Mouse (Mus musculus) heart, embryonic 13.5 days (tissue): ENCODE measurements around the gene Chrm4. TPM values are rescaled to one million over a fixed set of nuclear protein-coding genes. Genes with fewer than 3 reads are reported as not detected.
A peak's percentile ranks its signal among the peaks of the same experiment; 100 is the strongest.

Experiments used
- ATAC-seq: fragments of 200-750 bp; cut with Nextera tagmentation; 2 replicates; pipeline ENCODE4 v1.8.0; 2017; ENCODE audit warnings: moderate TSS enrichment; ENCODE audit not compliant: insufficient number of reproducible peaks, low FRiP score, low TSS enrichment; ENCODE audit errors: extremely low read depth
- H3K27ac ChIP-seq: fragments of 300-500 bp; sonication (generic); replicated peaks from 2 replicates; pipeline ENCODE4 v1.5.1; 2015; ENCODE audit warnings: moderate library complexity, mild to moderate bottlenecking, inconsistent platforms
- H3K27me3 ChIP-seq: fragments of 300-500 bp; sonication (generic); replicated peaks from 2 replicates; pipeline ENCODE4 v1.6.1; 2015; ENCODE audit warnings: mild to moderate bottlenecking, inconsistent platforms
- H3K36me3 ChIP-seq: fragments of 300-500 bp; sonication (generic); 2 replicates; pipeline ENCODE4 v1.6.1; 2015; ENCODE audit warnings: mild to moderate bottlenecking, inconsistent platforms
- H3K4me1 ChIP-seq: fragments of 300-500 bp; sonication (generic); 2 replicates; pipeline ENCODE4 v1.6.1; 2015; ENCODE audit warnings: inconsistent platforms
- H3K4me2 ChIP-seq: fragments of 300-500 bp; sonication (generic); 2 replicates; pipeline ENCODE4 v1.6.1; 2015; ENCODE audit warnings: inconsistent platforms, mild to moderate bottlenecking, moderate library complexity
- H3K4me3 ChIP-seq: fragments of 300-500 bp; sonication (generic); 2 replicates; pipeline ENCODE4 v1.5.1; 2015; ENCODE audit warnings: moderate library complexity, mild to moderate bottlenecking, inconsistent platforms
- H3K9ac ChIP-seq: fragments of 300-500 bp; sonication (generic); 2 replicates; pipeline ENCODE4 v1.6.1; 2015; ENCODE audit warnings: inconsistent platforms, mild to moderate bottlenecking, moderate library complexity
- H3K9me3 ChIP-seq: fragments of 300-500 bp; sonication (generic); 2 replicates; pipeline ENCODE4 v1.6.1; 2016; ENCODE audit warnings: inconsistent platforms
- WGBS: fragments of 180-500 bp; shearing (Covaris S2); methylation state at CpG from one replicate; pipeline ENCODE4 v1.1.7; 2015; ENCODE audit warnings: mixed read lengths; 5-methylcytosine and 5-hydroxymethylcytosine counted together
- polyA plus RNA-seq: library from polyadenylated mRNA; unstranded; fragments of >200 nt; fragmentation: Nextera tagmentation; extraction: Ambion mirVana; gene quantifications from 2 replicates; pipeline ENCODE4 v1.2.1, GENCODE M21; 2015

The Chrm4 gene
- polyA plus RNA-seq, 1 experiment from 2014 or later, result not detected

DNA sequence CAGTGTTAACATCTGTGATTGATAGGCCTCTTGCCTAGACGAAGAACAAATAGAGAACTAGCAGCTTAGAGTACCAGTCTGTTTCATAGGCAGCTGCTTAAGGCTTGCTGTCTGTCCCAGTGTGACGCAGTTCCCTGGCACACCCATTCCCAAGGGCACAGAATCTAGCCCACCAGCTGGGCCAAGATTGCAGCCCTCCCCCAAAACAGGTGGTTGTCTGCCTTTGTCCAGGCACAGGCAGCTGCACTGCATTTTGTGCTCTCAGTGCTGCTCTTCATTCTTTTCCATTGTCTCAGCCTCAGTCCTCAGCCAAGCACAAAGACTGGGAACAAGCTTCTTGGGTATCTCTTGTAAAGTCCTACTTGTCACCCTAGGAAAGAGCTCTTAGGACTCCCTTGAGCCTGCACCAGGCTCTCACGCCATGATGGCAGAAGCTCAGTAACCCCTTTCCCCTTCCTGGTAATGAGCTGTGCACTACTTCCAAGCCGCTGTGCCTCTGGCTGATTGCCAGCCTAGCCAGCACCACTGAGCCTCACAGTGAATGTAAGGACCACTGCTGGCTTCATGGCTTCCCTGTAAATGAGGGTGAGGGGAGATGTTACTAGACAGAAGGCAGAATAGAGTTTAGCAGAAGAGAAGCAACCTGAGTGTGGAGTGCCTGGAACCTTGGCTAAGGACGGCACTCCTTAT, 22.3 kb upstream of the Chrm4 start:
- Histone ChIP-seq H3K36me3 (peaks cover 44% of the 10 kb centered on the region), H3K4me1 (0 out of 2 replicates have a peak, but pooled peaks cover 4% of the 10 kb centered on the region), H3K9me3 (no peaks in the 10 kb centered on the region), H3K4me3 (no peak overlapping the region), H3K4me2 (no peak overlapping the region), H3K27ac (no peak overlapping the region), H3K9ac (no peak overlapping the region), H3K27me3 (no peaks in the 10 kb centered on the region)
- no peak for ATAC-seq
- 76% methylated on average over 5 of the region's 5 CpGs for WGBS

DNA sequence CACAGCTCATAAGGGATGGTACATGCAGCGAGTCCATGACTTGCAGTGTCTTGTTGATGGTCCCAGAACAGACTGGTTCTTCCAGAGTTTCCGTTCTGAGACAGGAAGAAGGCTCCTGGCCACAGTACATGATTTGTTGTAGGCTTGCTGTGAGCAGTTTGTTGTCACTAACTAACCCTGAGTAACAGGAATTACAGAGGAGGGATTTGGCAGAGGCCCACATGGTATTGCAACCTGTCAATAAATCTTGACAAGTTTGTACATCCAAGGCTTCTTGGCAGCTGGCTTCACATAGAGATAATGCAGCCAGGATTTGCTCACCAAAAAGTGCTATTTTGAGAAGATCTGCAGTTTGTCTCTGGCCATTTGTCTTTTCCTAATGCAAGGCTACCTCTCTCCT, 20.9 kb upstream of the Chrm4 start:
- ATAC-seq, result no peak
- Histone ChIP-seq H3K9me3 (no peaks in the 10 kb centered on the region), H3K27ac (no peak overlapping the region), H3K27me3 (no peaks in the 10 kb centered on the region), H3K9ac (no peak overlapping the region), H3K4me3 (no peak overlapping the region), H3K4me2 (no peak overlapping the region), H3K36me3 (peaks cover 49% of the 10 kb centered on the region), H3K4me1 (0 out of 2 replicates have a peak, but pooled peaks cover 4% of the 10 kb centered on the region)
- 82% methylated on average over 2 of the region's 2 CpGs for WGBS

DNA sequence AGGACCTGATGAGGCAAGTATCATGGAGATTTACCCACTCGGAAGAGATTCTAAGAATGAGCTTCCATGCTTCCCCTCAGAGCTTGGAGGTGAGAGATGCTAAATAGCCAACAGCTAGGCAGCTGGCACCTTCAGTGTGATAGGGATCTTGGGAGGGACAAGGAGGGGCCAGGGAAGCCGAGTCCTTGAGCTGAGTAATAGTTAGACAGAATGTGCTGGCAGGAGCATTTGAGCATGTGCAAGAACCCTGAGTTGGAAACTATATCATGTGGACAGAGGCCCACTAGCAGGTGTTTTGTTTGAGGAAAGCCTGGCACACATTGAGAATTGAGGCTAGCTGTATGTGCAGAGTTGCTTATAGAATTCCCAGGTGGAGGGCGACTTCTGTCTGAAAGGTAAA, 14.4 kb upstream of the Chrm4 start:
- no peaks in the 10 kb centered on the region for H3K27me3 ChIP-seq
- H3K36me3 ChIP-seq, result peaks cover 90% of the 10 kb centered on the region
- H3K9me3 ChIP-seq, result no peaks in the 10 kb centered on the region
- no peak overlapping the region for H3K4me2 ChIP-seq
- H3K9ac ChIP-seq, result no peak overlapping the region
- WGBS, result 56% methylated on average over 3 of the region's 3 CpGs
- ATAC-seq, result no peak
- no peak overlapping the region for H3K4me3 ChIP-seq
- no peak overlapping the region for H3K27ac ChIP-seq
- H3K4me1 ChIP-seq, result no peaks in the 10 kb centered on the region

DNA sequence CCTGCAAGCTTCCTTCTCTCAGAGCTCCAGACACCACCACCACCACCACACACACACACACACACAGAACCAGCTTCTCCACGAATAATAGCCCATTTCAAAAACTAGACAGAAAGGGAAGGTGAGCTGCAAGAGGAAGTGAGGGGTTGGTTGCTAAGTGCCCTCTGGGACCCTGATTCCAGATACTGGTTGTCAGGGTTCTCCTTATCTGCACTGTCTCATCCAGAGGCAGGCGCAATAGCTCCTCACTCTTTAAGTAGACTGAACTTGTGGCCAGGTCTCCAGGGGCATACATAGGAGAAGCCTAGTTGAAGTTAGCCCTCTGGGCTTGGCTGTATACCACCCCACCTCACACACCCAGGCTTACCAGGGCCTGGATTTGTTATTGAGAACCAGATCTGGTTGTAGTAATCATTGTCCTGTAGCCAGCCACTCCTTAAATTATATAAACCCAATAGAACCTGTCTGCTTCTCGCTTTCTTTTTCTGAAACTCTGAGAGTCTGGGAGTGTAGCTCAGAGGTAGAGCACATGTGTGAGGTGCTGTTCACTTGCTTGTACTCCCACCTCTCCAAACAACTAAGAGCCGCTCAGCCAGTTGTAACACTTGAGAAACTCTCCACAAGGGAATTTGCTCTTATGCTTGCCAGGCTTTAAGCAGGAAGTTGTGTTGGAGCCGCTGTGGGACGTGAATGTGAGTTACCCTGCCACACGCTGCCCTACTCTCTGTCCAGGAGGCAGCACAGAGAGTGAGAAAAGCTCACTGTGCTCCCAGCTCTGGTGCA, 13.5 kb upstream of the Chrm4 start:
- Histone ChIP-seq H3K36me3 (peaks cover 93% of the 10 kb centered on the region), H3K27ac (no peak overlapping the region), H3K4me3 (no peak overlapping the region), H3K9ac (no peak overlapping the region), H3K27me3 (no peaks in the 10 kb centered on the region), H3K4me1 (no peaks in the 10 kb centered on the region), H3K4me2 (no peak overlapping the region), H3K9me3 (no peaks in the 10 kb centered on the region)
- ATAC-seq, result no peak
- WGBS, result 70% methylated on average over 7 of the region's 7 CpGs

DNA sequence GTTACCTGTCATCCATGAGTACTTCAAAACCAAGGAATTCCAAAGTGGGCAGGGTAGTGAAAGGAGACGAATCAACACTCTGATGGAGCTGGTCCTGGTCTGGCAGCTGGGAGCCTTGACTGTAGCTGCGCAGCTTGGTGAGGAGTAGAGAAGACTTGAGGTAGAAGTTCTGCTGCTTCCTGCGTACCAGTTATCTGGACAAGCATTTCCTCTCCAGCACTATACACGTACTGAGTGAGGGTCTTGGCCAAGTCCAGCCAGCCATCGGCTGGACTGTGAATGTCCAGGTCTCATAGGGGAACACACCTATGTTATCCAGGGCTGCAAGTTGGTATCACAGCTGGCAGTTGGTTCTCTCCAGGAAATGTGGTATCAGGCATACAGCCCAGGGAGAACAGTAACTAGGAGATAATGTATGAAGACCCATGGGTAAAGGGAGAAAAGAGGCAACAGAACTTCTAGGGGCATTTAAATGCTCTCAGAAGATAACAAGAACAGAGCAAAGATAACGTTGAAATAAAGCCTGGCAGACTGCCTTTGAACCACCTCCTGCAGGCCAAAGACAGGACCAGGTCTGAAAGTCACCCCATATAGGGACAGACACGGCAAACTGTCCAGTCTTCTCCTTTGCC, 10.6 kb upstream of the Chrm4 start:
- H3K9me3 ChIP-seq, result no peaks in the 10 kb centered on the region
- H3K27ac ChIP-seq, result no peak overlapping the region
- 64% methylated on average over 7 of the region's 7 CpGs for WGBS
- no peak overlapping the region for H3K9ac ChIP-seq
- H3K27me3 ChIP-seq, result peaks cover 21% of the 10 kb centered on the region
- ATAC-seq, result no peak
- H3K4me2 ChIP-seq, result no peak overlapping the region
- H3K4me1 ChIP-seq, result peaks cover 6% of the 10 kb centered on the region
- H3K36me3 ChIP-seq, result peaks cover 74% of the 10 kb centered on the region
- H3K4me3 ChIP-seq, result no peak overlapping the region

DNA sequence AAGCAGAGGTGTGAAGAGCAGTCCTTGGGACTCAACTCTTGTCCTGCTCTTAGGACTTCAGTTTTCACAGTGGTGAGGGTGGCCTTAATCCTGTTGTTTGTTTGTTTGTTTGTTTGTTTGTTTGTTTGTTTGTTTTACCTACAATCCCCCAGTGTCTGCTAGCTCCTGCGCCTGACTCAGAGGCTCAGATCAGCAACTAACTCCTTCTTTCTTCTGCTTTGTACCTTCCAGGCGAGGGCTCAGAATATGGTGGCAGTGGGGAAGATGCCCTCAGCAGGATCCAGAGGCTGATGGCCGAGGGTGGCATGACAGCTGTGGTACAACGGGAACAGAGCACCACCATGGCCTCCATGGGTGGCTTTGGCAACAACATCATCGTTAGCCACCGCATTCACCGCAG, 10.0 kb upstream of the Chrm4 start:
- no peak overlapping the region for H3K4me3 ChIP-seq
- no peaks in the 10 kb centered on the region for H3K9me3 ChIP-seq
- ATAC-seq, result no peak
- H3K4me2 ChIP-seq, result no peak overlapping the region
- H3K4me1 ChIP-seq, result peaks cover 13% of the 10 kb centered on the region
- H3K27ac ChIP-seq, result no peak overlapping the region
- peaks cover 68% of the 10 kb centered on the region for H3K36me3 ChIP-seq
- 94% methylated on average over 7 of the region's 7 CpGs for WGBS
- no peak overlapping the region for H3K9ac ChIP-seq
- peaks cover 27% of the 10 kb centered on the region for H3K27me3 ChIP-seq

DNA sequence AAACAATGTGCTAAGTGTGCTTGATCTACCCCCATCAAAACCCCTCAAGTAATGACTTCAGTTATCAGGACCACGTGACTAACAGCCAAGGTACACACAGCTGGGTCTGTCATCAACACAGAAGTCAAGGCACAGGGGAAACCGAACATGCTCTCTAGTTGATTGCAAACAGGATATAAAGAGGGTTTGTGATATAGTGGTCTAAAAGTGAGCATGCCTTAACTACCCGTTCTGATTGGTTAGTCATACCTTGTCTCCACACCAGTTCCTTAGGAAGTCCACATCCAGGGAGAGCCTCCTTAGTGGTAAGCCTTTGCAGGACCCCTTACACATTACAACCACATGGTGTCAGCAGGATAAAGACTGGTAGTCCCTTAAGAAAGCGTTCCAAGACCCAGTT, 6.9 kb upstream of the Chrm4 start:
- Histone ChIP-seq H3K9me3 (no peaks in the 10 kb centered on the region), H3K9ac (no peak overlapping the region), H3K36me3 (peaks cover 38% of the 10 kb centered on the region), H3K4me2 (no peak overlapping the region), H3K27me3 (peaks cover 56% of the 10 kb centered on the region), H3K27ac (no peak overlapping the region), H3K4me1 (peaks cover 31% of the 10 kb centered on the region), H3K4me3 (no peak overlapping the region)
- ATAC-seq, result no peak
- 54% methylated on average over 4 of the region's 4 CpGs for WGBS

DNA sequence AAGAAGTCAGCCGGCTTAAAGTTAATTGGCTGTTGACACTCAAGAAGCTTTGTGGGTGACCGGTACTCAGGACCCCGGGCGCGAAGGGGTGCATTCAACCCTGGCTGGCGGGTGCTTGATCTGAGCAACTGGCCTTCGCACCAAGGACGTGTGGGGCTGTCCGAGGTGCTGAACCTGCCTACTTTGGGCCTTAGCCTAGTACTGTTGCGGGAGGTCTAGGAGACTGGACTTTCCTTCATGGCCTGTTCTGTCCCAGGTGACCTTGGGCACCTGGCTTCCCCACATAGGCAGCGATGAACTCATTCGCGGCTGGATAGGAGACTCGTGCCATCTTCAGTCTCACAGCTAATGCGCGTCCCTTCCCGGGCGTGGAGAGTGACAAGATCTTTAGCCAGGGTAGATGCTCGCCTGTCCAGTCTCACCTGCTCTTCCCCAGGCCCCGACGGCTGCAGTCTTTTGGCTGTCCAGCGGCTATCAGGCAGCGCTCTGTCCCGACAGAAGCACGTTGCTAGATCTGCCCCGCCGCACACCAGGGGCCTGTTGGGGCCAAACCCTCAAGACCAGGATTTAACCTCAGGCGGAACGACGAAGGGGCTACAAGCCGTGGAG, 5.8 kb upstream of the Chrm4 start:
- Histone ChIP-seq H3K9ac (no peak overlapping the region), H3K4me3 (peak overlapping the region; percentile 59), H3K36me3 (peaks cover 32% of the 10 kb centered on the region), H3K4me2 (peak overlapping the region; percentile 88), H3K9me3 (no peaks in the 10 kb centered on the region), H3K27ac (no peak overlapping the region), H3K27me3 (peaks cover 67% of the 10 kb centered on the region), H3K4me1 (peaks cover 31% of the 10 kb centered on the region)
- ATAC-seq, result no peak
- 4% methylated on average over 31 of the region's 31 CpGs for WGBS

DNA sequence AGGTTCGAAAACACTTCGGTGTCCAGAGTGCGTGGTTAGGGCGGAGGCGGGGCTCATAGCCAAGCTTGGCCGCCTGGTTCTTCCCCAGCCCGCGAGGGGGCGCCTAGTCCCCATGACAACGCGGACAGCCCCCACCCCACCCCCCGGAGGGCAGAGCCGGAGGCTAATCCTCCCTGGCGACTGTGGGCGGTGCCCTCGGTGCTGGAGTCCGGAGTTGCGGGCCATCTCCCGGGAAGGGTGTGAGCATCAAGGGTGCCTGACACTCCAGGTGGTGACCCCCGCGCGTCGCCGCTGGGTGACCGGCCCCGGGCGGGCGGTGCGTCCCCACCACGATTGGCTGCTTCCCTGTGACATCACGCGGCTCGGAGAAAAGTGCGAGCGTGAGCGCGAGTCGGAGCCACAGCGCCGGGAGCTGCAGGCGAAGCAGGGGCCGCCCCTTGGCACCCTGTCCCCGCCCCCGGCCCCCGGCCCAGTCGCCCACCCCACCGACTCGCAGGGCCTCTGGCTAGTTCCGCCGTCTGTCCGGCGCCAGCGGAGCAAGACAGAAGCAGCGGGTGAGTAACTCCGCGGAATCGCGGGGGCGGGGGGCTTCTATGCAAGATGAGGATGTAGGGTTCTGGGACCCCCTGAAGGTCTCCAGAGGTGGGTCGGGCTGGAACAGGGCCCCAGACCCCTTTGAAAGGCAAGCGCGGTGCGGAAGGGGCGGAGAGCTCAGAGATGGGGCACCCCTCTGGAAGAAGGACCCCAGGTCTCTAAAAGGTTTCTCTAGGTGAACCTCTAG, 5.1 kb upstream of the Chrm4 start:
- under 1% methylated on average over 64 of the region's 64 CpGs for WGBS
- no peak overlapping the region for H3K27ac ChIP-seq
- H3K9ac ChIP-seq, result peak overlapping the region; percentile 41; the same call in 1 of the 2 replicates
- H3K9me3 ChIP-seq, result no peaks in the 10 kb centered on the region
- peak overlapping the region; percentile 59 for H3K4me3 ChIP-seq
- peaks cover 71% of the 10 kb centered on the region for H3K27me3 ChIP-seq
- H3K4me2 ChIP-seq, result peak overlapping the region; percentile 88
- H3K4me1 ChIP-seq, result peaks cover 31% of the 10 kb centered on the region
- peak; percentile 48; the same call in 1 of the 2 replicates for ATAC-seq
- peaks cover 25% of the 10 kb centered on the region for H3K36me3 ChIP-seq

DNA sequence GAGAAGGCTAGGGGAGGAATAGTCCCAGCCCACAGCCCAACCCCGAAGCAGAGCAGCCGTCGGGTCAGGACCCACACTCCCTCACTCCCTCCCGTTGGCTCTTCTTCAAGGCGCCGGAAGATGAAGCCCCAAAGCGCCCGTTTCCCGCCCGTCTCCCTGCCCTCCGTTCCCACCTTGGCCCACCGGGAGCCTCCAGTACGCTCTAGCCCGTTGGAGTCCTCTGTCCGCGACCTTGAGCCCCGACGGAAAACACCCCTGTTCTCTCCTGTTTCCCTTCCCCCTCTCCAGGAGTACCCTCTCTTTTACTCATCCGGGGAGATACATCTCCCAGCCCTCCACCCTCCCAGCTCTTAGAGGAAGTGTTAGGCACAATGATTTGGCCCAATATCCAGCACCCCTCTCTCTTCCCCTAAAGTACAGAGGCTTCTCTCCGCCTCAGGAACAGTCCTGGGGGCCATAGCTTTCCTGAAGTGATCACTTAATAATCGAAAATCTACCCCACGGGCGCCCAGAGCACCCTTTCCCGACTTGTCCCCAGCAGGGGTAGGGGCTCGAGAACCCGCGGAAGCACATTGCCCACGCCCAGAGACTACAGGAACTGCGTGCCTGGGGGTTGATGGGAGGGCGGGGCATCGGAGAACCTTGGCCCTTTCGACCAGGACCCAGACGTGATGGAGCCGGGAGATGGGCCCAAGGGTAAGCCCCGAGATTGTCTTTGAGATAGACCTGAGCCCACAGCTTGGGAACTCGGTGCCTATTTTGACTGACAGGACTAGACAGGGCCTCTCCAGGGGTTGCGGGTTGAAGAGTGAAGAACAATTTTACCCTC, 4.2 kb upstream of the Chrm4 start:
- Histone ChIP-seq H3K36me3 (peaks cover 17% of the 10 kb centered on the region), H3K4me2 (peak overlapping the region; percentile 88), H3K4me1 (peaks cover 31% of the 10 kb centered on the region), H3K27ac (no peak overlapping the region), H3K27me3 (peaks cover 78% of the 10 kb centered on the region), H3K9me3 (no peaks in the 10 kb centered on the region), H3K4me3 (peak overlapping the region; percentile 59), H3K9ac (no peak overlapping the region)
- no peak for ATAC-seq
- 3% methylated on average over 35 of the region's 37 CpGs for WGBS
